Mouse (Mus musculus) CH12.LX (cell line): Measurements from ENCODE around the gene Msh5.

Experiments
- CHD2 ChIP-seq: IDR thresholded peaks from 2 replicates; pipeline ENCODE4 v1.6.1; 2011; ENCODE audit warnings: low read length, improper control_type of control experiment
- CTCF ChIP-seq, 2 experiments: IDR thresholded peaks in 1 of 2; conservative IDR thresholded peaks in 1 of 2; 2 replicates each; pipeline ENCODE4 v1.5.1; 2011 to 2012; ENCODE audit warnings: low read depth in 2 of 2, low read length in 2 of 2, improper control_type of control experiment in 1 of 2, inconsistent platforms in 1 of 2, mild to moderate bottlenecking in 1 of 2, moderate library complexity in 1 of 2
- MXI1 ChIP-seq: IDR thresholded peaks from 2 replicates; pipeline ENCODE4 v1.6.1; 2011; ENCODE audit warnings: mild to moderate bottlenecking, low read depth, low read length, improper control_type of control experiment
- POLR2A ChIP-seq: IDR thresholded peaks from 2 replicates; pipeline ENCODE4 v1.6.1; 2011; ENCODE audit warnings: low read depth, mild to moderate bottlenecking, improper control_type of control experiment, low read length
- RCOR1 ChIP-seq: conservative IDR thresholded peaks from 2 replicates; pipeline ENCODE4 v1.6.1; 2012; ENCODE audit warnings: low read depth, mild to moderate bottlenecking, inconsistent platforms, low read length, improper control_type of control experiment
- TBP ChIP-seq: conservative IDR thresholded peaks from 2 replicates; pipeline ENCODE4 v1.6.1; 2011; ENCODE audit warnings: low read depth, low read length, improper control_type of control experiment
- ZNF384 ChIP-seq: IDR thresholded peaks from 2 replicates; pipeline ENCODE4 v1.6.1; 2012; ENCODE audit warnings: low read depth, low read length, improper control_type of control experiment, inconsistent platforms

DNA sequence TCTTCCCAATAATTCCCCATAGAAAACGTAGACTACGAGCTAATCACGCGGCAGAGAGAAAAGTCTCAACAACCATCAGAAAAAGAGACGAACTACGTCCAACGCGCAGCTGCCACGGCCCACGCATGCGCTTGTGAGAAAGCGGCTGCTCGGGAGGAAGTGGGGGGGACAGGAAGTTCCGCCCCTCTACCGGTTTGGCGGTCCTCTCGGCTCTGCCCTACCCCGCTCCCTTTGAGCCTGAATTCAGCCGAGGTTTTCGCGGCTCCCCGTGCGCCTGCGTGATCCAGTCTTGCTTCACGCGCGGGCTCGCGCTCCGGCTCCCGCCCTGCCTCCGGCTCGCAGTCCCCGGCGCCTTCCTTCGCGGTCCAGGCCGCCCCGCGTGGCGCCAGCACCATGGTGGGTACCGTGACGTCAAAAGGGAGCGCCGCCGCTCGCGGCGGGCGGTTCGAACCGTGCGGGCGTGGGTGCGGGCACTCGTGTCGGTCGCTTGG, 64.8 kb downstream of the Msh5 start, which contains the start of gene Lsm2:
- TF ChIP-seq ZNF384 (no peak), POLR2A (peak; percentile 89), CTCF (conservative IDR thresholded peaks at IDR 0.05 in 1 of 2, IDR thresholded peaks at IDR 0.05 in 1 of 2; ENCODE audit: low read depth in 2 of 2, low read length in 2 of 2) (0 out of 4 replicates have a peak, but pooled peaks of 1 of the 2 experiments have one; percentile 1), CHD2 (no peak), MXI1 (peak; percentile 98), RCOR1 (no peak), TBP (peak; percentile 67; the same call in 1 of the 2 replicates)
